Mouse (Mus musculus): Measurements from ENCODE around the gene Nfam1. TPM values are rescaled to one million over a fixed set of nuclear protein-coding genes. Genes with fewer than 3 reads are reported as not detected.

Nfam1 gene
- total RNA-seq, 1 experiment from 2014 or later = 242 TPM

DNA sequence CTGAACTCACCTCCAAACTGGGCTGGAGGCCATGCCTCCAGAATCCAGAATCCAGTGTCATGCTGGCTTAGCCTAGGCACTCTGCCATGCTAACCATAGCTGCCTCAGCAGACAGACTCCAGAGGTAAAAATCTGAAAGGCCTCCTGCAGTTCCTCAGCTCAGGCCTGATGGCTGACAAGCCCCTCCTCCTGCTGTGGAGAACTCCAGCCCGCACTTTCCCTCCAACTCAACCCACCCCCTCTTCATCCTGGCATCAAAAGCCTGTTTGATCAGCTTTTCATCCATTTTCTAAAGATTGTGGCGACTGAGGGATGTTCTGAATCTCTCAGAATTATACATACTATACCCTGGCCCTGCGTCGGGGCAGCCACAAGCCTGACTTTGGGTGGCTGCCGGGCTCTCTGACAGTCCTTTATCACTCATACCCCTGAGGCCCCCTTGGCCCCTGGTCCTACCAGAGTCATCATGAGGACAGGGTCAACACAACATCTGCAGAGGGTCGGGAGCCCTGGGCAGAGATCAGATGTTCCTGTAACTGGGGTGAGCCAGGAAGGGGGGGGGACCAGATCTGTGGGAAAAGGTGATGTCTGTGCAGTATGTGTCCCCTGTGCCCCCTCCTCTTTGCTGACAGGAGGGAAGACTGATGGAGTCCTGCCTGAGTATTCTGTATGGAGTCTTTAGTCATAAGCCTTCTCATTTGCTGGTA, 9.7 kb upstream of the Nfam1 start:
- ATAC-seq (ENCODE audit: extremely low read depth, insufficient number of reproducible peaks, low FRiP score, poor library complexity, severe bottlenecking) = no peak

DNA sequence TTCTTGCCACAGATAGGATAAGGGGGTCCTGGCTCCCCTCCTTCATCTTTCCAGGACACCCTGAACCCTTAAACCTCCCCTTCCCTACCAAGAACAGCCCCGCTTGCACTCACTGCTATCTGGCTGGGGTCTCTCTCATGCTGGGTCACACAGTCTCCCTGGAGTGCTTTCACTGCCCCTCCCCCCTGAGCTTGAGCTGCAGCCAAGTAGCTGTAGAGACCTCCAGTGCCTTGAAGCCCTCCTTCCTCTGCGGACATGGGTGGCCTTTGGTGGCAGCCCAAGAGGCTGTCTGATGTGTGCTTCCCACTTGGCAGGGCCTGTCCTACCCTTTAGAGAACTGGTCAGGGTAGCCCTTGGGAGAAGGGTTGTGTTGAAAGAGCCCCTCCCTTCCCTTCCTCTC, 7.0 kb upstream of the Nfam1 start:
- ATAC-seq (ENCODE audit: extremely low read depth, insufficient number of reproducible peaks, low FRiP score, poor library complexity, severe bottlenecking) = no peak

DNA sequence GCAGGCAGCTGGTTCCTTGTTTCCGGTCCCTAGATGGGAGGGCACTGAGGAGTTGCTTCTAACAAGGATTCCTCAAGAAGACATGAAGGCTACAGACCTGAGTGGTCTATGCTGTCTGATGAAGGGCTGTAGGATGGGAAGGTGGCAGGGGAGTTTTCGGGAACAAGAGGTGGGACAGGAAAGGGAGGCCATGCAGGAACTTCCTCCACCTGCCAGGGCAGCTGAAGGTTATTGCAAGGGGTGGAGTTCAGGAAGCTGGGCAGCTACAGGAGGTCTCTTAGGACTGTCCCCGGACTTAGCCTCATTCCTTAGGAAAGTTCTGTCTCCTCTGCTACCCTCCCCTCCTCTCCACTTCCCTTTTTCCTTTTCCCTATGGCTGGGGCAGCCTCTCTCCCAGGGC, 5.7 kb upstream of the Nfam1 start:
- no peak for ATAC-seq (ENCODE audit: extremely low read depth, insufficient number of reproducible peaks, low FRiP score, poor library complexity, severe bottlenecking)

DNA sequence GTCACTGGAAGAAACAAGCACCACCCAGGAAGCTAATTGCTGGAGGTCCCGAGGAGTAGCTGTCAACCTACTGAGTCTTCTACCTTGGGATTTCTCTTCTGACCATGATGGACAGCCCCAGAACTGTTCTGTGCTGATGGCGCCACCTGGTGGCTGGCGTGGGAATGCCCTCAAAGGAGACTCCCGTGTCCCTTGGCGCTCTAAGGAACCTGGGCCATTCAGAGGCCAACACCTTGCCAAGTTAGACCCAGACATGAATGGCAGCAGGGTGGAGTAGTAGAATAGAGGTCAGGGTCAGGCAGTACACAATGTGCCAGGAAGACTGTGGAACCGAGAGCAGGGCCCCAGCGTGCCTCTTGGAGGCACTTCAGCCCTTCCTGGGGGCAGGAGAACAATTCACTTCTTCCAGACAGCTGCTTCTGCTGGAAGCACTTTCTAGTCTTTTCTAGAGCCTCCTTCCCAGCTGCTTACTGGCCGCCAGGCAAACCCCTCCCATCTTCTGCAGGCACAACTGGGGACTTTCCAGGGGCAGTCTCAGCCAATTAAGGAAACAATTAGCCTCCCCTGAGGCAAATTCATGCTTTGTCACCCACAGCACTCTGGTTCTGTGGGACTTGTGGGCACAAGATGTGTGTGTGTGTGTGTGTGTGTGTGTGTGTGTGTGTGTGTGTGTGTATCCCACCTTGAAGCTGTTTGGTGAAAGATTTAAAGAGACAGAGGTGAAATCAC, 4.8 kb upstream of the Nfam1 start:
- peak; percentile 49; the same call in 1 of the 2 replicates for ATAC-seq (ENCODE audit: extremely low read depth, insufficient number of reproducible peaks, low FRiP score, poor library complexity, severe bottlenecking)

DNA sequence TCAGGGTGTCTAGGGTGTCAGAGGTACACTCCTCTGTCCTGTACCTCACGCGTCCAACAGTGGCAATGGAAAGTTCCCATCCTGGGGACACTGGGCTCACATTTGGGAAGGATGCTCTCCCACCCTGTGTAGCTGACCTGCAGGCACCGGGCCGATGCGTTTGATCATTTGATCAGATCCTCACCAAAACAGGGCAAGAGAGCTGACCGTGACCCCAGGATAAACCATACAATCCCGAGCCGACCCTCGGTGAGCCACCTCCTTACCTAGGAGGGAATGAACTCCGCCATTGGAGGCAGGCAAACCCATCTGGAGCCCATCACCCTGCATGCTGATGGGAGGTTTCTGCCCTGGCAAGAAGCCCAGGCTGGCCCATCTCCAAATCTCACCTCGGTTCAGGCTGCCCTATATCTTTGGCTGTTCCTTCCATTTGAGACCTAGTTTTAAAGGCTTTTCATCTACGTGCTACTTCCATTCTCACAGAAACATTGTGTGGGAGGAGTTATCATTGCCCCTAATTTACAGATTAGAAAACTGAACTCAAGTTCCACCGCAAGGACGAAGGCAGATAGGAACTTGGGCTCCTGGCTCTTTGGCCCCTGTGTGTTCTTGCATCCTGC, 3.9 kb upstream of the Nfam1 start:
- ATAC-seq (ENCODE audit: extremely low read depth, insufficient number of reproducible peaks, low FRiP score, poor library complexity, severe bottlenecking) = no peak

DNA sequence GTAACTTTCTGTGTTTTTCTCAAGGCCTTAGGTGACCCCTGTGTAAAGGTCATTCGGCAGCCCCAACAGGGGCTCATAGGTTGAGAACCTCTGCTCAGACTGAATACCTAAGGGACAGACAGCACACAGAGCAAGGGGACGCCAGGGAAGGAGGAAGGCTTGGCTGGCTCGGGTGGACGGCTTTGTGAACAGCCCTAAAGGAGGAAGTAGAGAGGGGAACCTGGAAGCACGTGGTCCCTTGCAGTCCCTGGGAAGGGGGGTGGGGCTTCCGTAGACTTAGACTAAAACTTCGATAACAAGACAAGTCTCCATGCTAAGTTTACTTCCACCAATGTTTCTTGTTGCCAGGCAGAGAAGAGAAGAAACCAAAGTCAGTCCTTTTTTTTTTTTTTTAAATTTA, 3.0 kb upstream of the Nfam1 start:
- peak; percentile 60 for ATAC-seq (ENCODE audit: extremely low read depth, insufficient number of reproducible peaks, low FRiP score, poor library complexity, severe bottlenecking)

DNA sequence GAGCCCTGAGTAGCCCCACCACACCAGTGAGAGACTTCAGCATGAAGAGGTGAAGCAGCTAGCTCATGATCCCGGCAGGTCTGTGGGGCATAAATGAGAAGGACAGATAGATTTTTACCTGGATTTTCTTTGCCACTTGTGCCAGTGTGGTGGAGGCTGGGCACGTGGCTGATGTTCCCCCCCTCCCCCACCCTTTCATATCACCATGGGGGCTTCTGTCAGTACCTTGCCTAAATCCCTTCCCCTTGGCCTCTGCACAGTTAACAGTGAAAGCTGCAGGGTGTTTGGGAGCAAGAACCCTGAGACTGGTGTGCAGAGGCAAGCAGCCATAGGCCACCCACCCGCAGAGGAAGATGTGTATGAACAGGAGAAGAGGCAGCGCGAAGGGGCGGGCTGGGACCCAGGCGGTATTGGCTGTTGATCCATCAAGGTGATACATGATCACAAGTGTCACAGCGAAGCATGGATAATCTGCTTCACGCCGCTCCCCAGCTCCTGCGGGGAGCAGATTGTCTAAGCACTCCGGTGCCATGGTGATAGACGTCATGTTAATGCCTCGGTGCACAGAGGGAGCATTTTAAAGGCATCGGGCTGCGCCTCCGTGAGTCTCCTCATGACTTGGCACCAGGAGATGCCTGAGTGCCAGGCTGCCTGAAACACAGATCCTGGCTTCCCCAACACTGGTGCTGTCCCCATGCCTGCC, 1.3 kb upstream of the Nfam1 start:
- no peak for ATAC-seq (ENCODE audit: extremely low read depth, insufficient number of reproducible peaks, low FRiP score, poor library complexity, severe bottlenecking)

DNA sequence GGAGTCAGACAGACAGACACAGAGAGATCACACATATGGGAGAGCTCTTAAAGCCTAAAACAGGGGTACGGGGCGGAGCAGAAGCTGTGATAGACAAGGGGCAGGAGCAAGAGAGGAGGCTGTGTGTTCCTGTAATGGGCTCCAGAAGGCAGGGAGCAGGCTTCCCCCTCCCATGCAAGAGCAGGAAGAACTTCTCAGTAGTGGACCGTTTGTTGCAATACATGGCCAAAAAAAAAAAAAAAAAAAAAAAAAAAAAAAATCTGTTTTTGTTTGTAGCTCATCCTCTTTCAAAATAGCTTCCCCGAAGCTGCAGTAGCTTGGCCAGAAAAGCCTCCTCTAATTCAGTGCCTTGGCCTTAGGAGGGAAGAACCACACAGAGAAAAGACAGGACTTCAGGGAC, 2.2 kb downstream of the Nfam1 start:
- ATAC-seq (ENCODE audit: extremely low read depth, insufficient number of reproducible peaks, low FRiP score, poor library complexity, severe bottlenecking) = peak; percentile 28; the same call in 1 of the 2 replicates

DNA sequence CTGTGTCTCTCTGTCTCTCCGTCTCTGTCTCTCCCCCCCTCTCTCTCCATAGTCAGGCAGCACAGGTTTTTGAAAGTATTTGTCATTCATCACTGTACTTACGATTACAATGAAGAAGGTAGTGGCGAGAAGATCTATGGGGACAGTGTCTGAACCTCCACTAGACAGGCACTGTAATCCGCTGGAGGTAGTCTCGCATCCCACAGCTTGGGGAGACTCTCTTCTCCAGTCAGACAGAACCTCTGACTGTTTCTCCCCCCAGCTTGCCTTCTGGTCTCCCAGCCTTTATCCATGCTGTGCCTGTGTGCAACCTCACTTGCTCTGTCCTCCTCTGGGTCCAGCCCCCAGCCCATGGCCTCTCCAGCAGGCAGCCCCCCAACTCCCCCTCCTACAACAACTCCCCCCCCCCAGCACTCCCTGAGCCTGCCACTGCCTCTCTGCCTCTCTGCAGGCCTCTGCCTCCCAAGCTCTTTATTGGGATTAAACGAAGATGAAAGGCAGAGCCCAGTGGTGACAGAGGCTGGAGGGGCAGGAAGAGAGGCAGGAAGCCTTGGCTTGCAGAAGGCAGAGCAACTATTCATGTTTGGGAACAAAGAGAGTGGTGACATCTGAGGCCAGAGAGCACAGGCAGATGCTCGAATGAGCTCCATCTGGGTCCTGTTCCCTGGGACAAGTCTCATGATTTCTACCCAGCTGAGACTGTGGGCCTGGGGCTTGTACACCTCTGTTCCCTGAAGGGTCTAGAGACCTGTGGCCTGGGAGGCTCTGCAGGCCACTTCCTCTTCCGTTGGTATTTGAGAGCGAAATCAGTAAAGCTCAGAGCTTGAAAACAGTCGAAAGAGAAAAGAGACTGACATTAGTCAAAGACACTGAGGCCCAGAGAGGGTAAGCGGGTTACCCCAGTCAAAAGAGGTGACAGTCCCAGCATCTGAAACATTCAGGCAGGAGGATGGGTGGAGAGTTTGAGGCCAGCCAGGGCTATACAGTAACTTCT, 3.1 kb downstream of the Nfam1 start:
- ATAC-seq (ENCODE audit: extremely low read depth, insufficient number of reproducible peaks, low FRiP score, poor library complexity, severe bottlenecking) = no peak

DNA sequence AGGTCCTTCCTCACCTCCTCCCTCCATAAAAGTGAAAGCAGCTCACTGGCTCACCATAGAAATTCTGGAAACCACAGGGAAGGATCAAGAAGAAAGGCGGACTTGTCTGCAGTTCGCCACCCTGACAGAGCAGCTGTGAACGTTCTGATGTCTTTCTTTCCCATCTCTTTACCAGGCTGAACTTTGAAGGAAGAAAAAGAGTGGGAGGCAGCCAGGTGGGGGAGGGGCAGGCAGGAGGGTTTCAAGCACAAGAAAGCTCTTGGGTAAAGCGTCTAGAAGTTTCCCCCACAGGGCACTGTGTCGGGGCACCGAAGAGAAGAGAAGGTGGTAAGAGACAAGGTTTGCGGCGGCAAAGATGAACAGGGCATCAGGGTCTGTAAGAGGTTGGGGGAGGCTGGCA, 7.0 kb downstream of the Nfam1 start:
- ATAC-seq (ENCODE audit: extremely low read depth, insufficient number of reproducible peaks, low FRiP score, poor library complexity, severe bottlenecking) = no peak

DNA sequence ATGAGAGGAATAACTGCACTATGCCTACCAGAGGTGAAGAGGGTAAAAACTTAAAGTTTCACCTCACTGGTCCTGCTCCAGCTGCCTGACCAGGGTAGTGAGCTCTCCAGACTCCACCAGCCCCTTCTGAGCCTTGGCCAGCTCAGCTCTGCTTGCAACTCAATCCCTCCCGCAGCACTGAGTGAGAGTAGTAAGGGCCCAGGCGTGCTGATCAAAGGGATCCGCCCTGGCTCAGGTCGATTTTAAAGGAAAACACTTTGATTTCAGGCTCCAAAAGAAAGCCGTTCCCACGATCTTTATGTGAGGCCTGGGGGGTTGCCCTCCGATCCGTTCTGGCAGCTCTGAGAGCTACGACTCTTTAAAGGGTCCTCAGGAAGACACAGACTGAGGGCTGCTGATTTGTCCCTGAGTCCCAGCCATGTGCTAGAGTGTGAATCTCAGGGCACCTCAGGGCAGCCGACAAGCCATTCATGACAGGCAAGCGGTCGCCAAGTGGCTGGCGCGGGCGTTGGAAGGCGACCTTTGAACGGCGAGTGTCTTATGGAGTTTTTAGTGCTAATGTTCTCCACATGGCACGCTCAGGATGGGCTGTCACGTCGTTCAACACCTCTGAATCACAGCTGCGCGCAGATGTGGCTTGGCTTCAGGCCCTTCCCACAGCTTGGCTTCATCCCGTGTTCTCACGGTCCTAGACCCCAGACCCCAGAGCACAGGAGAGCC, 7.9 kb downstream of the Nfam1 start:
- ATAC-seq (ENCODE audit: extremely low read depth, insufficient number of reproducible peaks, low FRiP score, poor library complexity, severe bottlenecking) = no peak

DNA sequence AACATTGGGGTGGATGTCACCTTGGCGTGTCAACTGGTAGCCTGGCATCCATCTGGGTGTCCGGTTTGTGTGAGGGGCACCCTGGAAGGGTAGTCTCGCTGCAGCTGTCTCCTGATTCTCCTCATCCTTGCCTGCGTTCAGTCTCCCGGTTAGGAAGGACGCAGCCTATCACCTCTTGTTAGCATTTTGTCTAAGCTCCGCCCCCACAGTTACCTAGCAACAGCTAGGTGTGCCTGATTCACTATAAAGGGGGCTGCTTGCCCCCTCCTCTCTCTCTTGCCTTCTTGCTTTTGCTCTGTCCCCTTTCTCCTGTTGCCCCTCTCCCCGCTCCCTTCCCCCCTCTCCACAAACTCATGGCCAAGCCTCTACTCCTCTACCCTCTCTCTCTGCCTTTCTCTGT, 10.2 kb downstream of the Nfam1 start:
- ATAC-seq (ENCODE audit: extremely low read depth, insufficient number of reproducible peaks, low FRiP score, poor library complexity, severe bottlenecking) = no peak

DNA sequence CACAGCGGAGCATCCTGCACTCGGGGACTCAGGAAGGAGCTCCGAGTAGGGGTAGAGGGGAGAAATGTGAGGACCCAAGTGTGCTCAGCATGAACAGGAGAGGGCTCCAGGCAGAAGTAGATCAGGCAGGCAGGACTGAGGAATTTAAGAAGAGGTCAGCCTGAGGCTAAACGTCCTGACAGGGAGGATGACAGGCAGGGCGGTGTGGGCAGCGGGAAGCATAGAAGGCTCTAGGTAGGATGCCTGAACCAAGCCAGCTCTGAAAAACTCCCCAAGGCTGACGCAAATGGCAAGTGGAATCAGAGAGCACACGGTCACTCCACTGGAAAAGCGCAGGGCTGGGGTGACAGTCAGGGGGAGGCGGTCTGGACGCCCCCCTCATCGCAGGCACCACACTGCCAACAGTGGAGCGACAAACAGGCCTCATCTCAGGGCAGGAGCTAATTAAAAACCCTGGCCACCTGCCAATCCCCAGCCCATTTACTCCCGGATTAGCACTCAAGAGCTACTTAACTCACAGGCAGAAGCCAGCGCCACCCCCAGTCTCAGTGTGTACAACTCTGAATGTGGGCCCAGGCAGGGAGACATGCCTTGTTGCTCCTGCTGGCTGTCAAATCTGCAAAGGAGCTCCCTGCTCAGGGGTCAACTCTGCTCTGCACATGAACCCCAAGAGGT, 22.0 kb downstream of the Nfam1 start:
- ATAC-seq (ENCODE audit: extremely low read depth, insufficient number of reproducible peaks, low FRiP score, poor library complexity, severe bottlenecking) = no peak

DNA sequence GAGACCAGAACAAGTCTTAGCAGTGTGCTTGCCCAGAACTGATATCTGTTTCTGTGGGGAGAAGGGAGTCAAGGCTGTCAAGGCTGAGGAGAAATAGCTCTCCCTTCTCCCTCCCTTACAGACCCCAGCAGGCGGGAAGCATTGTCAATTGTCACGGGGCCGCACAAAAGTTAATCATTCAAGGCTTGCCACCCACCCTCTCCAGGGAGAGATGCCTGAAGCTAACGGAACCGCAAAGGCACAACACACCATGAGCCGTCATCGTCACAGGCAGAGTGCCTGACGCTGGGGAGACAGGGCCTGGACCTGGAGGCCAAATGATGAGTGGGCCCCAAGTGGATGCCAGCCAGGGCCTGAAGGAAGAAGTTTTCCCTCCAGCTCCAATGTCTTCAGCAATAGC, 22.7 kb downstream of the Nfam1 start:
- no peak for ATAC-seq (ENCODE audit: extremely low read depth, insufficient number of reproducible peaks, low FRiP score, poor library complexity, severe bottlenecking)

DNA sequence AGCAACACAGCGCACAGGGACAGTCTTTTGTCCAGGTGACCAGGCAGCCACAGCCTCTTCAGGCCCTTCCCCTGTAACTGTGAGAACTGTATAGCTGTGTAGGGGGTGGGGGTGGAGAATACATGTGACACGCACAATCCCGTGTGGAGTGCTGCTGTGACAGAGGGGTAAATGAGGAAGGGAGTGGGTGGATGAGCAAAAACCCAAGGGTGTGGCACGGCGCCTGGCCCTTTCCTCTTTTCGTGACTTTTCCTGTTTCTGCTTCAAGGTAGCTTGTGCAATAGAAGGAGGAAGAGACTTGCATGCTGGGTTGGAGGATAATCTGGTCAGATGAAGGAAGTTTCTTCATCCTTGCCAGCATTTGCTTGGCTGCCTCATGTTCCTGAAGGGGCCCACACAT, 23.6 kb downstream of the Nfam1 start:
- peak; percentile 82 for ATAC-seq (ENCODE audit: extremely low read depth, insufficient number of reproducible peaks, low FRiP score, poor library complexity, severe bottlenecking)

DNA sequence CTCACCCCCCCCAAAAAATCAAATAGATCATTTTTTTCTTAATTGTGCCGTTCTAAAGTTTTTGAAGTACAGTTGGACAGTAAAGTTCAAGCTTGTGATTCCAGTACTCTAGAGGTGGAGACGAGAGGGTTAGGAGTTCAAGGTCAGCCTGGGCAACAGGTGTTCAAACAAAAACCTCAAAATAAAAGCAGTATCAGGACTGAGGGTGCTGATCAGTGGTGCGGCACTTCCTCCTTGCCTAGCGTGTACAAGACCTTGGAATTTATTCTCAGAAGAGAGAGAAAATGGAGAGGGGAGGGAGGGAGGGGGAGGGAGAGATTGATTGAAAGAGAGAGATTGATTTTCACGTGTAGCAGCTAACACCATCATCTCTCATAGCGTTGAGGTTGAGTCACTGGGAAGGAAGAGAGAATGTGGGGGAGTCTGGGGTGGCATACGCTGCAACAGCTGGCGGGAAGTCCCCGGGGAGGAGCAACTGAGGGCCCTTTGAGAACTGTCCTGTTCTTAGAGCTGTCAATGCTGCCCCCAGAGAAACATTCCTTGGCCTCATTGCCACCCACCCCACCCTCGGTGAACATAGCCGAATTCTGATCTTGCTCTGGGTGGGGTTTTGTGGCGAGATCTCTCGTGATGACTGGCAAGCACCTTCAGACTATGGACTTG, 24.2 kb downstream of the Nfam1 start:
- ATAC-seq (ENCODE audit: extremely low read depth, insufficient number of reproducible peaks, low FRiP score, poor library complexity, severe bottlenecking) = peak; percentile 20; the same call in 1 of the 2 replicates

DNA sequence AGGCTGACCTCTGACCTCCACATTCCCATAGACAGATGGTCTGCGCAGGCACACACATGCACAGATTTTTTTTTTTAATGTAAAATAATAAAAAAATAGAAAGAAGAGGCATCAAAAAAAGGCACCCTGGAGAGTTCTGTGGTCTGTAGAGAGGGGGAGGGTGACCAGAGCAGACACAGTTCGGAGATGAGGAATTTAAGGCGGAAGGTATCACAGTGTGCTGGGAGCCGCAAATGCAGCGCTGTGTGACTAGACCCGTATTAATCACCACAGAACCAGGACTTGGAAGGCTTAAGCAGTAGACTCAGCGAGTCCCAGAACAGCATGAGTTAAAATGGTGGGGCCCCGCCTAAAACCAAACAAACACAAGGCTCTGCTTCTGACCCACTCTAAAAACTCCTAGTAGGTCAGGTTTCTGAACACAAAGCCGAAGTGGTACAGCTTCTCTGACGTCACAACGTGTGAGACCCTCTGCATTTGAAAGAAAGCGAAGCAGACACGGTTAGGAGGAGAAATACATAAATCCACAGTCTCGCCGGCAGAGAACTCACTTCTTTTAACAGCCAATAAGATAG, 25.7 kb downstream of the Nfam1 start:
- ATAC-seq (ENCODE audit: extremely low read depth, insufficient number of reproducible peaks, low FRiP score, poor library complexity, severe bottlenecking) = no peak
